Mouse (Mus musculus): Measurements from ENCODE around the gene Trpm5.

Gene Trpm5

GRCm38 (mm10) chr7:143059202-143059870 is 35.1 kb downstream of the Trpm5 start:
- DNase-seq (ENCODE audit: low spot score in 2 of 2), result no peak

- no peak for DNase-seq (ENCODE audit: low spot score in 2 of 2)
These were observed 36.2 kb downstream of the Trpm5 start for GRCm38 (mm10) chr7:143058221-143058697.

GRCm38 (mm10) chr7:143057667-143058220 is 36.7 kb downstream of the Trpm5 start:
- no peak for DNase-seq (ENCODE audit: low spot score in 2 of 2)

- DNase-seq (ENCODE audit: low spot score in 2 of 2), result no peak
These were observed 37.4 kb downstream of the Trpm5 start for GRCm38 (mm10) chr7:143057023-143057422.

GRCm38 (mm10) chr7:143055499-143056186 is 38.8 kb downstream of the Trpm5 start:
- no peak for DNase-seq (ENCODE audit: low spot score in 2 of 2)

GRCm38 (mm10) chr7:143055001-143055400 is 39.4 kb downstream of the Trpm5 start:
- DNase-seq (ENCODE audit: low spot score in 2 of 2), result no peak

GRCm38 (mm10) chr7:143054612-143054965 is 39.9 kb downstream of the Trpm5 start:
- DNase-seq (ENCODE audit: low spot score in 2 of 2), result no peak

- no peak for DNase-seq (ENCODE audit: low spot score in 2 of 2)
These were observed 40.4 kb downstream of the Trpm5 start for GRCm38 (mm10) chr7:143053961-143054611.

- DNase-seq (ENCODE audit: low spot score in 2 of 2), result peak; percentile 55 to 69
These were observed 41.2 kb downstream of the Trpm5 start for GRCm38 (mm10) chr7:143053008-143053899.

GRCm38 (mm10) chr7:143052626-143053007 is 41.8 kb downstream of the Trpm5 start, which contains the start of gene Cd81:
Gene Cd81, plus strand, starts transcription at chr7:143052739.
- peak; percentile 82 to 88 for DNase-seq (ENCODE audit: low spot score in 2 of 2)

GRCm38 (mm10) chr7:143051316-143051715 is 43.1 kb downstream of the Trpm5 start:
- no peak for DNase-seq (ENCODE audit: low spot score in 2 of 2)

GRCm38 (mm10) chr7:143049841-143050816 is 44.3 kb downstream of the Trpm5 start:
- no peak for DNase-seq (ENCODE audit: low spot score in 2 of 2)

GRCm38 (mm10) chr7:143049331-143049730 is 45.1 kb downstream of the Trpm5 start:
- DNase-seq (ENCODE audit: low spot score in 2 of 2), result no peak

GRCm38 (mm10) chr7:143046358-143046757 is 48.1 kb downstream of the Trpm5 start:
- no peak for DNase-seq (ENCODE audit: low spot score in 2 of 2)

- DNase-seq (ENCODE audit: low spot score in 2 of 2), result no peak
These were observed 49.6 kb downstream of the Trpm5 start for GRCm38 (mm10) chr7:143044826-143045206.

GRCm38 (mm10) chr7:143044049-143044825 is 50.2 kb downstream of the Trpm5 start:
- no peak for DNase-seq (ENCODE audit: low spot score in 2 of 2)

GRCm38 (mm10) chr7:143042897-143043300 is 51.5 kb downstream of the Trpm5 start:
- DNase-seq (ENCODE audit: low spot score in 2 of 2), result no peak

- DNase-seq (ENCODE audit: low spot score in 2 of 2), result peak in 1 of 2 experiments; percentile 64
These were observed 52.4 kb downstream of the Trpm5 start for GRCm38 (mm10) chr7:143042089-143042488.

- DNase-seq (ENCODE audit: low spot score in 2 of 2), result no peak
These were observed 53.2 kb downstream of the Trpm5 start for GRCm38 (mm10) chr7:143041138-143041822.

Measured in urinary bladder, postnatal 36 days (tissue).